Mouse (Mus musculus): ENCODE measurements around the gene Arid1b.

Gene Arid1b

GRCm38 (mm10) chr17:4995561-4996051 lies 1.5 kb downstream of the Arid1b start:
- DNase-seq (ENCODE audit: extremely low spot score, low read depth, low spot score): no peak

DNA sequence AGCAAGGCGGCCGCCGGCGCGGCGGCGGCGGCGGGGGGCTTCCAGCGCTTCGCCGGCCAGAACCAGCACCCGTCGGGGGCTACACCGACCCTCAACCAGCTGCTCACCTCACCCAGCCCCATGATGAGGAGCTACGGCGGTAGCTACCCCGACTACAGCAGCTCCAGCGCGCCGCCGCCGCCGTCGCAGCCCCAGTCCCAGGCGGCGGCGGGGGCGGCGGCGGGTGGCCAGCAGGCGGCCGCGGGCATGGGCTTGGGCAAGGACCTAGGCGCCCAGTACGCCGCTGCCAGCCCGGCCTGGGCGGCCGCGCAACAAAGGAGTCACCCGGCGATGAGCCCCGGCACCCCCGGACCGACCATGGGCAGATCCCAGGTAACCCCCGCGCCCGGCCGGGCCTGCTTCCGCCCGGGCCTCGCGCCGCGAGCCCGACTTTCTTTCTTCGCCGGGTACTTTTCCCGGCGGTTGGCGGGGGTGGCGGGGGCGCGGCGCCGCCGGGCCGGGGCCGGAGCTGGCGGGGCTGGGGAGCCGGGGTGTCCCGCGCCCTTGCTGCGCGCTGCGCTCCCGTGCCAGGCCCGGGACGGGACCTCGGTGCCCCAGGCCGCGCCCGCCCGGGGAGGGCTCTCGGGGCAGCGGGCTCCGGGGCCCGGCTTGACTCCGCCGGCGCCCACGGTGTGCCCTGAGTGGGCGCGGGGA lies 2.1 kb downstream of the Arid1b start:
- DNase-seq (ENCODE audit: extremely low spot score, low read depth, low spot score): no peak

DNA sequence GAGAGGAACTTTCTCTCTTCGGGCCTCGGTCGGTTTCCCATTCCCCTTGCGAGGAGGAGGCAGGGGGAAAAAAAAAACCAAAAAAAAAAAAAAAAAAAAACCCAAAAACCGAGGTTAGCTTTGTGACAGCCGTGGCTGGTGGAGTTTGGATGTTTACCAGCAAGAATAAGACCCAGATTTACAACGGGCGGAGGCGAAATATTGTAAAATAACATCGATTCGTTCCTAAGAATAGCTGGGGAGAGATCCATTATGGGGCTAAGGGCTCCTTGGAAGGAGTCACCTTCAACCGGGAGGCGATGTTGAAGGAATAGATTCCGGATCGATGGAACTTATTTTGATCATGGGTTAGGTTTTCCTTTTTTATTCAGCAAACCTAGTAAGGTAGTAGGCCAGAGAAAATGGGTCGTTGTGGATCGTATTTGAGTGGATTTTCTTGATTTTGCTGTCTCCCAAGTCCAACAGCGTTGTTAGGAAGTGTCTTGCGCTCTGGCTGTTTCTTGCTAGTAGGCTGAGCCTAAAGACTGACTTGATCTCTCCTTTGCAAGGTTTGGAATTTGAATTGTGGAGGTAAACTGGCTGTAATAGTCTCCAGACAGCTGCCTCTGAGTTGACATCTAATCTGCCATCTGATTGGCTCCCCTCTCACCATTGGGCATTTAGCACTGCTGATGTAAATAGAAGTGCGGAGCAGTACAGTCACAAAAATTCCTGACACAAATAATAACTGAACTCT lies 2.9 kb downstream of the Arid1b start:
- peak; percentile 54 for DNase-seq (ENCODE audit: extremely low spot score, low read depth, low spot score)

GRCm38 (mm10) chr17:4997968-4998367 lies 3.8 kb downstream of the Arid1b start:
- DNase-seq (ENCODE audit: extremely low spot score, low read depth, low spot score): no peak

DNA sequence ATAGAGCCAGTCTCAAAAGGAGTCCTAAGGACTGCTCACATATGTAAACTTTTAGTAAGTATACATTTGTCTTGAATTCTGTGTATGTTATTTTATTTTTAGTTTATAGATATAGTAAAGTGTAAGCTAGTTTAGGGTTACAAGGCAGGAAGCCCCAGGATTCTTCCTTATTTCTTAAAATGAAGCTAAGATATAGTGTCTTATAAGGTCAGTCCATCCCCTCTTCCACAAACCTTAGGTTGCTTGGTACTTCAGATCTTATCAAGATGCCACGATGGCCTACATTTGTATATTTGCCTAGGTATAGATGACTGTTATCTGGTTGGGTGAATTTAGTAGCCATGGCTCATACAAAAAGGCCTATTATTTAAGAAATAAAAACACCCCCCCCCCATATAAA lies 5.1 kb downstream of the Arid1b start:
- no peak for DNase-seq (ENCODE audit: extremely low spot score, low read depth, low spot score)

DNA sequence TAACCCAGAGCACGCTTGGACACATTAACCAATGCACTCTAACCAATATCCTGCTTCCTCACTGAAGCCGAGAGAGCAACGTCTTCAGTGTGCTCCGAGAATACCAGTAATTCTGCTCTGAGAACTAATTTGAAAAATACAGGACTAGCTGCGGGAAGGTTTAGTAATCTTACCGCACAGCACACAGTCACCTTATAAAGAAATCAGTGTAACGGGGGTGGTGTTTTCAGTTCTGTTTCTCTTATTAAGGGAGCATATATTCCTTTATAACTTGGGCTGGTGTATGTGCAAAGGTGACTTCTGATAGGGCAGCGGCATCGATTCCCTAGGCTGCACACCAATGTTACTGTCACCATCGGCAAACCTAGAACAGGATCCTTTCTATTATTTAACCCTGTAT lies 5.9 kb downstream of the Arid1b start:
- DNase-seq (ENCODE audit: extremely low spot score, low read depth, low spot score): no peak

DNA sequence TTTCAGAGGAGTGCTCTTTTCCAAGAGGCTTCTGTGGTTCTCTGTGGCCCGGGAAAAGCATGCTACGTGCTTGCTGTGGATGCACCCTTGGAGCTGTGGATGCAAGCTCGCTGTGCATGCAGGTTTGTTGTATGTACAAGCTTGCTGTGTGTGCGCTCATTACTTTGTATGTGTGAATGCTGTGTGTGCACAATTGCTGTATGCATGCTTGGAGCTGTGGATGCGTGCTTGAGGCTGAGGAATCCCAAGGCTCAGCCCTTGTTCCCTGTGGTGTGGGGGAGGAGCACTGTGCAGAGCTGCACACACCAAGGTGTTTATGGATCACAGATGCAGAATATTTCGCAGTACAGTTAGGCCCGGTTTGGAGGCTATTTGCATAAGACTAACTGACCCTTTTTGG lies 6.7 kb downstream of the Arid1b start:
- no peak for DNase-seq (ENCODE audit: extremely low spot score, low read depth, low spot score)

DNA sequence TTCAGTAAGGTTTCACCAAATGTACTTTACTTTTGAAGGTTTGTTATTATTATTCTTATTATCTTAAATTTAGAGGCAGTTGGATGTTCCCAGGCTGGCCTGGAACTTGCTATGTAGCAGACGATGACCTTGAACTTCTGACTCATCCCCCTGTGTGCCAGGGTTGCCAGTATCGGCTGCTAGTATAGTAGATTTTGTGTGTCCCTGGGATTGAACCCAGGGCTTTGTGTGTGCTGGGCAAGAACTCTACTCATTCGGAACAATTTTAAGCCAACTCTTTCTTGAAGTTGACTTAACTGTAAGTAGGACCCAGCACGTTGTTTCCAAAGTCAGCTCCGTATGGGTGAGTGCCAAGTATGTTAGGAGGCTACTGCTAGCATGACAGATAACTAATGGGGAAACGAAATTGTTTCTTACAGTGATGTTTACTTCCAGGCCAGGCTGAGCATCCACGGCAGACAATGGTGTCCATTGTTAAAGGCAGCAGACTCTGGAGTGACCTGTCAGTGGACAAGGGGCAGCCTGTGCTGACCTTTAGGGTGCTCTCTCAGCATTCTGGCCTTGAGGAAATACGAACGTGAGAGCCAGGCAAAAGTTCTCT lies 7.5 kb downstream of the Arid1b start:
- DNase-seq (ENCODE audit: extremely low spot score, low read depth, low spot score): no peak

- DNase-seq (ENCODE audit: extremely low spot score, low read depth, low spot score): no peak
Observed at GRCm38 (mm10) chr17:5002937-5003508, 8.9 kb downstream of the Arid1b start.

DNA sequence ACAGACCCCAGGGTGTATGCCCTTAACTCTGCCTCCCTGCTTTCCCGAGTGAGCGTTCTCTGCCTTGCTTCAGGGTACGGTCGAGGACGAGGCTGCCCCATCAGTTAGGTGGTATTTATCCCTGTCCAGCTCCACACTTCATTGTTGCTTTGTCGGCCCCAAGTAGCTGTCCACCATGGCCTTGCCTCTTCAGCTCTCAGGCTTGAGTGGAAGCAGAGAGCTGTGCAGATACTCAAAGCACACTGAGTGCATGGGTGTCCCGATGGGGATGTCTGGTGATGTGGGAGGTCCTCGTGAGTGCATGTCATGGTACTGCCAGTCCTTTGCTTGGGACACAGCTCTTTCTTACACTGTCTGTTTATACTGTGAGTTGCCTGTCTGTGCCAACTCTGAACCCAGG lies 10.1 kb downstream of the Arid1b start:
- DNase-seq (ENCODE audit: extremely low spot score, low read depth, low spot score): no peak

- DNase-seq (ENCODE audit: extremely low spot score, low read depth, low spot score): no peak
Observed at GRCm38 (mm10) chr17:5004706-5005105, 10.6 kb downstream of the Arid1b start.

- DNase-seq (ENCODE audit: extremely low spot score, low read depth, low spot score): no peak
Observed at GRCm38 (mm10) chr17:5005285-5005684, 11.2 kb downstream of the Arid1b start.

GRCm38 (mm10) chr17:5007156-5007658 lies 13.1 kb downstream of the Arid1b start:
- DNase-seq (ENCODE audit: extremely low spot score, low read depth, low spot score): no peak

GRCm38 (mm10) chr17:5008236-5008635 lies 14.1 kb downstream of the Arid1b start:
- DNase-seq (ENCODE audit: extremely low spot score, low read depth, low spot score): no peak

DNA sequence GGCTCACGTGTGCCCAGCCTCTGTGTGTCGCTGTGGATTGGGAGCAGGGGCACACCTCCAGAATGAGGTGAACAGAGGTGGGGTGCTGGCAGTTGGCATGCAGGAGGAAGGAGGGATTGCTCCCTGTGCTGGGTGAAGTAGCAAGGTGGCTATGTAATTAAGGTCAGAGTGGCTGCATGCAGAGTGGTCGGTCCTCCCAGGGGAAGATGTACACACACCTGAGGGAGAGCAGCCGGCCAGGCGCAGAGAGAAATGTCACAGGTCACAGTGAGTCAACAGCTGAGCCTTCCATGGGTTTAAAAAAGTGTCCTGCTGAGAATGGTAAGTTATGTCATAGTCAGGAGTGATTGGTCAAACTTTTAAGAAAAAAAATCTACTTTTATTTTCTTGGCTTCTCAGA lies 14.6 kb downstream of the Arid1b start:
- no peak for DNase-seq (ENCODE audit: extremely low spot score, low read depth, low spot score)

DNA sequence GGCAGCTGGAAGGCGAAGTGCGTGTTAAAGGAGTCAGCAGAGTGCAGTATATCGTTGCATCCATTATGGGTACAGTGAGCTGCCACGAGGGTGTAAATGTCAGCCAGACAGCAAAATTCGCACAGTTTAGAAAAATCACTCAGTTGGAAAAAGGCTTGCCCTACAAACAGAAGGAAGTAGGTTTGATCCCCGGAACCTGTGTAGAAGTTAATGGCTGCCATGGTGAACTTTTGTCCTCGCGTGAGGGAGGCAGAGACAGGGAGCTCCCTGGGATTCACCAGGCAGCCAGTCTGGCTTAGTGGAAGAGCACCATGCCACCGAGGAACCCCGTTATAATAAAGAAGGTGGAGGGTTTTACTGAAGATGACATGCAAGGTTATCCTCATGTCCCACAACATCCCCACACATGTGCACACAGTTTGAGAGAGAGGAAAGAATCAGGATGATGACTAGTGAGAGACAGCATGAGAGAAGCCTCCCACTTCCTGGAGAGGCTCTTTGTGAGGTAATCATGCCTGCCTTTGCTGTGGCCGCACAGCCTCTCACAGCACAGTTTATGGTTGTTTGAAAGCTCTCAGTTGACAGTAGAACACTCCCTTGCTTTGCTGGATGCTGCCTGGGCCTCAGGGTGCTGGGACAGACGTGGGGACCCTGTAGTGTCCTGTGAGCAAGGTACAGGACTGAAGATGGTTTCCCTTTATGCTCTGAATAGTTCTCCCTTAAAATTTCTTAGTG lies 15.6 kb downstream of the Arid1b start:
- DNase-seq (ENCODE audit: extremely low spot score, low read depth, low spot score): no peak

GRCm38 (mm10) chr17:5010781-5011180 lies 16.6 kb downstream of the Arid1b start:
- no peak for DNase-seq (ENCODE audit: extremely low spot score, low read depth, low spot score)

DNA sequence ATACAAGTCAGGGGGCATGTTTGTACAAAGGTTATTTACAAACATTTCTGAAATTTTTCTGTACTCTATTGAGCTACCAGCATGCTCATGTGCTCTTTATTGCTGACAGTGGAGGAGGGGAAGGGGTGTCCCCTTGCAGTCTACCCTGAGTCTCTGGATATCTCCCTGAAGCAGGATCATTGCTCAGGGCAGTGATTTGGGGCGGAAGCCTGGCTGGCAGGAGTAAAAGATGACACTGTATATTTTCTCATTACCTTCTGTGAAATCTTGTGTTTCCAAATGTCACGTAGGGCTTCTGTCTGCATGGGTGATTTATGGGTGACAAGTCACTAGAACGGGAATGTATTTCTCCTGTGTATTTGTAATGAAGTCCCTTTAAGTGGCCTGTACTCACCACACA lies 18.0 kb downstream of the Arid1b start:
- DNase-seq (ENCODE audit: extremely low spot score, low read depth, low spot score): no peak

- DNase-seq (ENCODE audit: extremely low spot score, low read depth, low spot score): no peak
Observed at GRCm38 (mm10) chr17:5012517-5012916, 18.4 kb downstream of the Arid1b start.

DNA sequence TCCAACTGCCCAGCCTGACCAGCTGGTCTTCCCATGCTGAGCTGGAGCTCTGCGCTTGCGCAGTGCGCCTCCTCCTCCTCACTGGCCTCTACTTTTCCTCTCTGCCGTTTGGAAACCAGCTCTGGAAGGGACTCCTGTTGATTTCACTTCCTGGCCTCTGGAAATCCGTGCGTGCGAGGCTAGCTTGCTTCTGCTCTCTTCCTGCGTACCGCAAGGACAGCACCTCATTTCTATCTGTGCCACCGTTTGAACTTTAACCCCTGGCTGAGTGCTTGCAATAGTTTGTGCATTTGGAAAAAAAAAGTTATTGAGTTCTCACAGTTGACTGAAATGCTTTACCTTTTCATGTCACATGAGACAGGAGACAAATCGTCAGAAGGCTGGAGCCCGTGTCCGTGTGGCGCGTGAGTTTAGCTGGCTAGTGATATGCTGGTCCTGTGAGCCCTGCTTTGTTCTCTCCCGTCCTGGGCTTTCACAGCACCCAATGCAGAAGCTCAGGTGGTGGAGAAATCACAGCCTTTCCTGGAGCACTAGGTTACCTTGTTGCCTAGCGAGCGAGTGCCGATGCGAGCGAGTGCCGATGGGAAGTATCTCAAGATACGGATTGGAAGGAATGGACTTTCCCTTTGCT lies 20.3 kb downstream of the Arid1b start:
- no peak for DNase-seq (ENCODE audit: extremely low spot score, low read depth, low spot score)

Data from hindlimb bud, embryonic 11.5 days (tissue).